Mouse (Mus musculus): ENCODE data around the gene Catsperg1. TPM values are rescaled to one million over a fixed set of nuclear protein-coding genes. Genes with fewer than 3 reads are reported as not detected.
A peak's percentile ranks its signal among the peaks of the same experiment; 100 is the strongest.

The Catsperg1 gene
- polyA plus RNA-seq, 1 experiment from 2014 or later: 3.8 TPM

- H3K27ac ChIP-seq (ENCODE audit: low read depth, low read length): peak within 1 kb of the TSS; percentile 73
- H3K9ac ChIP-seq (replicated peaks; ENCODE audit: low read depth, low read length): peak within 1 kb of the TSS; percentile 54
- H3K4me2 ChIP-seq (ENCODE audit: low read depth, low read length): peak within 1 kb of the TSS; percentile 91
- peaks cover 10% of the 10 kb centered on the region; the same call in 1 of the 2 replicates for H3K36me3 ChIP-seq (ENCODE audit: control insufficient read depth, insufficient read depth, low read length)
- peak; percentile 94 for ATAC-seq (ENCODE audit: low read depth)
- peaks cover 13% of the 10 kb centered on the region for H3K4me1 ChIP-seq (ENCODE audit: control insufficient read depth, insufficient read depth, low read length)
- WGBS: under 1% methylated on average over 62 of the region's 62 CpGs
- no peaks in the 10 kb centered on the region for H3K27me3 ChIP-seq (ENCODE audit: control insufficient read depth, insufficient read depth, low read length)
- peak within 1 kb of the TSS; percentile 50 for H3K4me3 ChIP-seq (ENCODE audit: low read depth, low read length)
- H3K9me3 ChIP-seq (ENCODE audit: control insufficient read depth, low read length): no peaks in the 10 kb centered on the region
Measured at GRCm38 (mm10) chr7:29180077-29180853, 33.6 kb downstream of the Catsperg1 start, which contains the start of gene Psmd8. TSS of gene Psmd8 (minus strand) at chr7:29180701.

- 64% methylated on average over 7 of the region's 7 CpGs for WGBS
- Histone ChIP-seq H3K36me3 (ENCODE audit: control insufficient read depth, insufficient read depth, low read length) (peaks cover 17% of the 10 kb centered on the region), H3K27me3 (ENCODE audit: control insufficient read depth, insufficient read depth, low read length) (no peaks in the 10 kb centered on the region), H3K9me3 (ENCODE audit: control insufficient read depth, low read length) (no peaks in the 10 kb centered on the region), H3K4me2 (ENCODE audit: low read depth, low read length) (peak overlapping the region; percentile 91), H3K4me1 (ENCODE audit: control insufficient read depth, insufficient read depth, low read length) (peaks cover 13% of the 10 kb centered on the region), H3K4me3 (ENCODE audit: low read depth, low read length) (peak overlapping the region; percentile 50), H3K27ac (ENCODE audit: low read depth, low read length) (no peak overlapping the region), H3K9ac (replicated peaks; ENCODE audit: low read depth, low read length) (peak overlapping the region; percentile 54)
- ATAC-seq (ENCODE audit: low read depth): no peak
Measured at GRCm38 (mm10) chr7:29179323-29179722, 34.5 kb downstream of the Catsperg1 start.

DNA sequence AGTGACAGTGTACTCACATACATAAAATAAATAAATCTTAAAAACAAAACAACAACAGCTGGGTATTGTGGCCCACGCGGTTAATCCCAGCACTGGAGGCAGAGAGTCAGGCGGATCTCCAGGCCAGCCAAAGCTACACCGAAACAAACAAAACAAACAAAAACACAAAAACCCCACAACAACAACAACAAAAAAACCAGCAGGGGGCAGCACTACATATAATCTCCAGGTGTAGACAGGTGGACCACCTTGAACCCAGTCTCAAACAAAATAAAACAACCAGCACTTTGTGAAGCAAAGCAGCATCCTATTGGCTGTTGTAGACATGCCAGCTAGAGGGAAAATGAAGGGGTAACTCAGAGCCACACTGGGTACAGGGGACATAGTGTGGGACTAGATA is 35.7 kb downstream of the Catsperg1 start:
- H3K9ac ChIP-seq (replicated peaks; ENCODE audit: low read depth, low read length): no peak overlapping the region
- H3K4me2 ChIP-seq (ENCODE audit: low read depth, low read length): 0 out of 2 replicates have a peak overlapping the region, but pooled peaks have one; percentile 4
- H3K9me3 ChIP-seq (ENCODE audit: control insufficient read depth, low read length): no peaks in the 10 kb centered on the region
- H3K4me1 ChIP-seq (ENCODE audit: control insufficient read depth, insufficient read depth, low read length): peaks cover 13% of the 10 kb centered on the region
- H3K27me3 ChIP-seq (ENCODE audit: control insufficient read depth, insufficient read depth, low read length): peaks cover 9% of the 10 kb centered on the region
- ATAC-seq (ENCODE audit: low read depth): no peak
- H3K27ac ChIP-seq (ENCODE audit: low read depth, low read length): no peak overlapping the region
- H3K4me3 ChIP-seq (ENCODE audit: low read depth, low read length): no peak overlapping the region
- peaks cover 25% of the 10 kb centered on the region for H3K36me3 ChIP-seq (ENCODE audit: control insufficient read depth, insufficient read depth, low read length)
- WGBS: 94% methylated on average over 4 of the region's 4 CpGs

- peaks cover 29% of the 10 kb centered on the region for H3K27me3 ChIP-seq (ENCODE audit: control insufficient read depth, insufficient read depth, low read length)
- H3K9ac ChIP-seq (replicated peaks; ENCODE audit: low read depth, low read length): no peak overlapping the region
- no peaks in the 10 kb centered on the region for H3K9me3 ChIP-seq (ENCODE audit: control insufficient read depth, low read length)
- H3K27ac ChIP-seq (ENCODE audit: low read depth, low read length): no peak overlapping the region
- no peak for ATAC-seq (ENCODE audit: low read depth)
- 27% methylated on average over 31 of the region's 32 CpGs for WGBS
- H3K4me3 ChIP-seq (ENCODE audit: low read depth, low read length): no peak overlapping the region
- peaks cover 25% of the 10 kb centered on the region for H3K36me3 ChIP-seq (ENCODE audit: control insufficient read depth, insufficient read depth, low read length)
- H3K4me1 ChIP-seq (ENCODE audit: control insufficient read depth, insufficient read depth, low read length): peaks cover 17% of the 10 kb centered on the region
- H3K4me2 ChIP-seq (ENCODE audit: low read depth, low read length): no peak overlapping the region
Measured at GRCm38 (mm10) chr7:29172390-29173016, 41.3 kb downstream of the Catsperg1 start.

DNA sequence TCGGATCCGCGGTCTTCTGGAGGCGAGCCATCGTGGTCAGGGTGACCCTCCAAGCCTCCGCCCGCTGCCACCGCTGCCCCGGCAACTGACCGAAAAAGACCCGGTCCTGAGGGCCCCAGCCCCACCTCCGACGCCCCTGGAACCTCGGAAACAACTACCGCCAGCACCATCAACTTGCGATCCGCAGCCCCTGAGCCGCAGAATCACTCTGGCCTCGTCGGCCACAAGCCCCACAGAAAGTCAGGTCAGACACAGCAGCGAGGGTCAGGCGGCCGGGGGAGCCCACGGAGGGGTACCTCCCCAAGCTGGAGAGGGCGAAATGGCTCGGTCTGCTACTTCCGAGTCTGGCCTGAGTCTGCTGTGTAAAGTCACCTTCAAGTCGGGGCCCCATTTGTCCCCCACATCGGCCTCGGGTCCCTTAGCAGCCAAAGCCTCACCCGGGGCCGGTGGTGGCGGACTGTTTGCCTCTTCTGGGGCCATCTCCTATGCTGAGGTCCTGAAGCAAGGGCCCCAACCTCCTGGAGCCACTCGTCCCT is 42.2 kb downstream of the Catsperg1 start:
- H3K36me3 ChIP-seq (ENCODE audit: control insufficient read depth, insufficient read depth, low read length): peaks cover 25% of the 10 kb centered on the region
- H3K9me3 ChIP-seq (ENCODE audit: control insufficient read depth, low read length): no peaks in the 10 kb centered on the region
- no peak overlapping the region for H3K9ac ChIP-seq (replicated peaks; ENCODE audit: low read depth, low read length)
- H3K27ac ChIP-seq (ENCODE audit: low read depth, low read length): no peak overlapping the region
- 6% methylated on average over 34 of the region's 34 CpGs for WGBS
- H3K4me3 ChIP-seq (ENCODE audit: low read depth, low read length): peak overlapping the region; percentile 68
- no peak for ATAC-seq (ENCODE audit: low read depth)
- peaks cover 29% of the 10 kb centered on the region for H3K27me3 ChIP-seq (ENCODE audit: control insufficient read depth, insufficient read depth, low read length)
- H3K4me1 ChIP-seq (ENCODE audit: control insufficient read depth, insufficient read depth, low read length): peaks cover 18% of the 10 kb centered on the region
- peak overlapping the region; percentile 60; the same call in 1 of the 2 replicates for H3K4me2 ChIP-seq (ENCODE audit: low read depth, low read length)

DNA sequence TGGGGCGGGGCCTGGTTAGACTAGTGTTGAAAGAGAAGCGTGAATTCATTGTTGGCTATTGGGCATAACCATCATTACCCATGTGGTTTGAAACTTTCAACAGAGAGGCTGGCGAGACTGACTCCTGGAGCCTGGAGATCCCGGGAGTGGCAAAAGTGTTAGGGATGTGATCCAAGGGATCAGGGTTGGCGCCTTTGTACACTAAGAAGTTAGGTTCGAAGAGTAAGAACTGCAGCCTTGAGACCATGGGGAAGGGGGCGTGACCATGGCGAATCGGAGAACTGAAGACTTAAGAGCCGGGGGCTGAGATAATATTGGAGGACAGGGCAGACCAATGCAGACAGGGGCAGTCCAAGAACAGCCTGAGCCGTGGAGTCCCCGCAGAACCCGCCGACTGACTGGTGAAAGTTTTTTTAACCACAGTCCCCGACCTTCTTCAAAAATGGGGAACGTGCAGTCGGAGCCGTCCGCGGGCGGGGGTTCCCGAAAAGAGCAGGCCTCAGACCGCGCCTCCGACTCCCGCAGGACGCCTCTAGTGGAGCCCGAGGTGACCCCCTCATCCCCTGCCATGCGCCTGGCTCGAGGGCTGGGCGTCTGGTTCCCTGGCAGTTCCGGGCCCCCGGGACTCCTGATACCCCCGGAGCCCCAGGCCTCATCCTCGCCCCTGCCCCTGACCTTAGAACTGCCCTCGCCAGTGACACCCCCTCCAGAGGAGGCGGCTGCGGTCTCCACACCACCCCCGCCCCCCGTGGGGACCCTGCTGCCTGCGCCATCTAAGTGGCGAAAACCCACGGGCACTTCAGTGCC is 42.9 kb downstream of the Catsperg1 start:
- Histone ChIP-seq H3K27ac (ENCODE audit: low read depth, low read length) (no peak overlapping the region), H3K9me3 (ENCODE audit: control insufficient read depth, low read length) (no peaks in the 10 kb centered on the region), H3K9ac (replicated peaks; ENCODE audit: low read depth, low read length) (no peak overlapping the region), H3K4me2 (ENCODE audit: low read depth, low read length) (peak overlapping the region; percentile 60), H3K4me1 (ENCODE audit: control insufficient read depth, insufficient read depth, low read length) (peaks cover 18% of the 10 kb centered on the region), H3K27me3 (ENCODE audit: control insufficient read depth, insufficient read depth, low read length) (peaks cover 29% of the 10 kb centered on the region), H3K36me3 (ENCODE audit: control insufficient read depth, insufficient read depth, low read length) (peaks cover 22% of the 10 kb centered on the region), H3K4me3 (ENCODE audit: low read depth, low read length) (peak overlapping the region; percentile 68)
- under 1% methylated on average over 42 of the region's 43 CpGs for WGBS
- ATAC-seq (ENCODE audit: low read depth): no peak

DNA sequence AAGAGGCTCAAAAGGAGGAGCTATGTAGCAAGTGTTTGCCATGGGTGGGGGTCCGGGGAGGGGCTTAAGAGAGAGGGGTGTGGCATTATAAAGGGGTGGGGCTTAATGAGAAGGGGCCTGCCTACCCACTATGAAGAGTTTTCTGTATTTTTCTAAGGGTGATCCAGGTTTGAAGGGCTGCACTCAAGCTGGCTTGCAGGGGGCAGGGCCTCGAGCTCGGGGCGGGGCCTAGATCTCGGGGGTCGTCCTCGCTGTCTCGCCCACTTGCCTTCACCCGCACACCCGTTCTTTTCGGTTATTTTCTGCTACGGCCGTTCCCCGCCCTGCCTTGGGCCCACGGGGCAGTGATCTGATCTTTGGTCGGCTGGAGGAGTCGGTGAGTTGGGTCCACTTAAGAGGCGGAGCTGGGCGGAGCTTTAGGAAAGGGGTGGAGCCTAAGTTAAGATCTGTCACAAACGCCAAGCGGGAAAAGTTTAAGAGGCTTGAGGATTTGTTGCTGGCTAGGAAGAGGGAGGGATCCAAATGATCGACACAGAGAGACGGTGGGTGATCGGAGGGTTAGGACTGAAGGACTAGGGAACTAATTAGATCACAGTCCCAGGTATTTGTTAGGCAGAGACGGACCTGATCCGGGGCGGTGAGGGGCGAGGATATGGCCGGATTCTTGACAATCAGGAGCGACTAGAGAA is 43.6 kb downstream of the Catsperg1 start, which contains the start of the genes Ggn and Spred3:
Gene Ggn (plus strand): TSS at position 145 of the 689 bp plus-strand sequence.
Gene Spred3 (minus strand): TSS at position 346 of the 689 bp plus-strand sequence.
- Histone ChIP-seq H3K27me3 (ENCODE audit: control insufficient read depth, insufficient read depth, low read length) (peaks cover 29% of the 10 kb centered on the region), H3K27ac (ENCODE audit: low read depth, low read length) (peak within 1 kb of the TSS; percentile 78), H3K36me3 (ENCODE audit: control insufficient read depth, insufficient read depth, low read length) (peaks cover 14% of the 10 kb centered on the region), H3K4me1 (ENCODE audit: control insufficient read depth, insufficient read depth, low read length) (peaks cover 18% of the 10 kb centered on the region), H3K9ac (replicated peaks; ENCODE audit: low read depth, low read length) (peak within 1 kb of the TSS; percentile 74), H3K4me2 (ENCODE audit: low read depth, low read length) (peak within 1 kb of the TSS; percentile 60), H3K4me3 (ENCODE audit: low read depth, low read length) (peak within 1 kb of the TSS; percentile 68), H3K9me3 (ENCODE audit: control insufficient read depth, low read length) (no peaks in the 10 kb centered on the region)
- peak; percentile 56 for ATAC-seq (ENCODE audit: low read depth)
- WGBS: under 1% methylated on average over 30 of the region's 30 CpGs

Data from neural tube, embryonic 14.5 days (tissue).